Comparison of ENCODE assay signal across 8 mouse cellular contexts in the genomic region with DNA sequence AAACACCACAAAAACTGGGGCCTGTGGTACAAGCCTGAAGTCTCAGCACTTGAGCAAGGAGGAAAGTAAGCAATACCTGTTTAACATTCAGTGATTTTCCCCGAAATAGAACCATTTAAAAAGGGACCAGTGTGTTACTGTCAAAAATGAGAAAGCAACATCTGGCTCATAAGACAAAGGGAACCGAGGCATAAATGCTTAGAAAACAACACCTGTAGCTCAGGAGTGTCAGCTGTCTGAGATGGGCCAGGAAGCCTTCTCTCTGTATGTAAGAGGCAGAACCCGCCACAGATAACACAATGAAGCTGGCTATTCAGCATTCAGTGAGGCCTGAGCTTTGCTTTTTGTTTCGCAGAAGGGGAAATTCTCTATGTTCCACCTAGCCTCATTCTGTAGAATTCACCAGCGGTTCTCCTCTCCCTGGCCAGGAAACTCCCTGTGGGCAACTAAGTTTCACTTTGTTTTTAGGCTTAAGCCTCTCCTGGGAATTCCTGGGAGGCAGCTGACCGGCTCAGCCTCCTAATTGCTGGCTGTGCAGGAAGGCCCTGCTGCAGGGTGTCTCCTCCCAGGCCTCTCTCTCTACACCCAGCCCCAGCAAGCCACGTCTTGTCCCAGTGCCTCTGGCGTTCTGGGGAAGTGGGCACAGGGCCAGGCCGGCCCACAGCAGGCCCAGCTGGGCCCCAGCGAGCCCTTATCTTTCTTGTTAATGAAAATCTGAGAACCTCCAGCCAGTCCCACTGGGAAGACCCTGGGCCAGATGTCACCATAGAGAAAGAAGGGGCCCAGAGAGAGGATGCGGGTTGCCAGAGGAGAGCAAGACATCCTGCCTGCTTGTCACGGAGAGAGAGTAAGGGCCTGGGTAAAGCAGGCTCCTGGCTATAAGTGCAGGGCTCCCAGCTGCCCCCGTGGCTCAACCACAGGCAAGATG. TPM values are rescaled to one million over a fixed set of nuclear protein-coding genes. Genes with fewer than 3 reads are reported as not detected.
A peak's percentile ranks its signal among the peaks of the same experiment; 100 is the strongest.
DNase-seq lines count a peak whose midpoint lies in the region; ATAC-seq and TF ChIP-seq lines count a peak whose summit lies in the region.

No protein-coding gene starts in this region.

- H3K4me3 ChIP-seq in megakaryocyte, embryonic 14.5 days (replicated peaks) = peak overlapping the region; percentile 80
- H3K4me3 ChIP-seq in olfactory bulb, adult 2 months (ENCODE audit: insufficient read depth, low read depth, low read length) = no peak overlapping the region

- no peak for TF ChIP-seq CTCF in olfactory bulb, adult 2 months (IDR thresholded peaks at IDR 0.05; ENCODE audit: insufficient read depth, low read depth, low read length)

- H3K9me3 ChIP-seq in megakaryocyte, embryonic 14.5 days = no peaks in the 10 kb centered on the region

- peak overlapping the region; percentile 4; the same call in 1 of the 2 replicates for H3K27ac ChIP-seq in olfactory bulb, adult 2 months (ENCODE audit: insufficient read depth, low read depth, low read length)

- no peak for TF ChIP-seq POLR2A in olfactory bulb, adult 2 months (IDR thresholded peaks at IDR 0.05; ENCODE audit: insufficient read depth, low read depth, low read length)

- H3K27me3 ChIP-seq in megakaryocyte, embryonic 14.5 days (replicated peaks) = peaks cover 25% of the 10 kb centered on the region

- ATAC-seq in megakaryocyte, adult 5-6 weeks (ENCODE audit: poor library complexity, severe bottlenecking) = no peak

- WGBS in olfactory bulb, adult 2 months = 41% methylated on average over 13 of the region's 13 CpGs

- peaks cover 64% of the 10 kb centered on the region for H3K4me1 ChIP-seq in megakaryocyte, embryonic 14.5 days
- peaks cover 19% of the 10 kb centered on the region for H3K4me1 ChIP-seq in olfactory bulb, adult 2 months (ENCODE audit: control insufficient read depth, insufficient read depth, low read length)

- DNase-seq in embryo, embryonic 9.5 days (ENCODE audit: extremely low spot score) = peak; percentile 43
- DNase-seq in heart, adult 9 months (ENCODE audit: low spot score in 2 of 2) = peak; percentile 91 to 95
- DNase-seq in kidney, adult 18-20 months = peak; percentile 87
- DNase-seq in lung, adult 18-20 months = peak; percentile 79 to 85
- DNase-seq in urinary bladder, postnatal 36 days (ENCODE audit: low spot score in 2 of 2) = peak; percentile 85 to 91

- H3K36me3 ChIP-seq in megakaryocyte, embryonic 14.5 days (replicated peaks; ENCODE audit: low read length) = peaks cover 4% of the 10 kb centered on the region

RNA-seq across cellular contexts. Expression of a gene that starts 2.3 kb away (rescaled TPM):
- 6.6 and 12.1 TPM in 2 replicates for polyA plus RNA-seq in megakaryocyte, embryonic 14.5 days (2012; ENCODE audit: insufficient read depth, low replicate concordance)
- total RNA-seq in megakaryocyte, adult 5-6 weeks (2015) = 1.1 and 1.7 TPM in 2 replicates
- 0.98 and 1.5 TPM in 2 replicates for total RNA-seq in megakaryocyte, adult 5-6 weeks (2017)
- 106 TPM in 1 of 2 replicates, not detected in the other for polyA plus RNA-seq in olfactory bulb, adult 2 months (2012; ENCODE audit: insufficient read depth, insufficient read length, low replicate concordance, missing spikeins)

RNA-seq across cellular contexts. Expression of a gene that starts 2.9 kb away (rescaled TPM):
- polyA plus RNA-seq in megakaryocyte, embryonic 14.5 days (2012; ENCODE audit: insufficient read depth, low replicate concordance) = 395 and 472 TPM in 2 replicates
- 102 and 108 TPM in 2 replicates for total RNA-seq in megakaryocyte, adult 5-6 weeks (2015)
- 88.0 and 90.7 TPM in 2 replicates for total RNA-seq in megakaryocyte, adult 5-6 weeks (2017)
- not detected in 2 replicates for polyA plus RNA-seq in olfactory bulb, adult 2 months (2012; ENCODE audit: insufficient read depth, insufficient read length, low replicate concordance, missing spikeins)

Comparison
In these comparisons a context has a peak if more than half of its experiments do, and no peak if none do; other contexts are left out.
1. DNase-seq: peak in every context shown above with its lines; median percentile 93 in heart, adult 9 months; 88 in urinary bladder, postnatal 36 days; 87 in kidney, adult 18-20 months; 82 in lung, adult 18-20 months; 43 in embryo, embryonic 9.5 days.